Mouse (Mus musculus) ES-E14 (cell line): ENCODE measurements around the gene Angpt4. TPM values are rescaled to one million over a fixed set of nuclear protein-coding genes. Genes with fewer than 3 reads are reported as not detected.

Source experiments
- DNase-seq: peaks from one replicate; pipeline ENCODE4 v3.0.0-alpha.2; 2013; ENCODE audit warnings: low read depth, low spot score
- H3K27ac ChIP-seq: 2 replicates; pipeline ENCODE4 v1.5.1; 2012; ENCODE audit warnings: low read depth, mild to moderate bottlenecking, low read length, moderate library complexity, mixed read lengths; ENCODE audit not compliant: poor library complexity, insufficient read depth, severe bottlenecking
- H3K36me3 ChIP-seq: 2 replicates; pipeline ENCODE4 v1.6.1; 2012; ENCODE audit warnings: mild to moderate bottlenecking, low read length, moderate library complexity, mixed read lengths; ENCODE audit not compliant: control insufficient read depth, poor library complexity, insufficient read depth, severe bottlenecking
- H3K4me1 ChIP-seq, 2 experiments: fragments of 150-350 bp in 1 of 2; sonication (generic) in 1 of 2; 2 replicates each; pipeline ENCODE4 v1.6.1; 2012; ENCODE audit warnings: low read length in 2 of 2, mild to moderate bottlenecking in 1 of 2, mixed read lengths in 1 of 2; ENCODE audit not compliant: control insufficient read depth in 2 of 2, insufficient read depth in 2 of 2, poor library complexity in 1 of 2
- H3K4me3 ChIP-seq, 2 experiments: fragments of 150-350 bp in 1 of 2; sonication (generic) in 1 of 2; 2 replicates each; pipeline ENCODE4 v1.5.1; 2012; ENCODE audit warnings: low read length in 2 of 2, low read depth in 1 of 2, mild to moderate bottlenecking in 1 of 2, mixed read lengths in 1 of 2; ENCODE audit not compliant: insufficient read depth in 1 of 2, poor library complexity in 1 of 2, severe bottlenecking in 1 of 2
- H3K9ac ChIP-seq: 2 replicates; pipeline ENCODE4 v1.6.1; 2012; ENCODE audit warnings: low read depth, mild to moderate bottlenecking, low read length, mixed read lengths; ENCODE audit not compliant: poor library complexity, insufficient read depth, severe bottlenecking
- H3K9me3 ChIP-seq: fragments of 150-350 bp; sonication (generic); 2 replicates; pipeline ENCODE4 v1.6.1; 2012; ENCODE audit warnings: low read depth, mild to moderate bottlenecking, low read length; ENCODE audit not compliant: control insufficient read depth, insufficient read depth
- CHD2 ChIP-seq: IDR thresholded peaks from 2 replicates; pipeline ENCODE4 v1.6.1; 2014; ENCODE audit warnings: mild to moderate bottlenecking, low read depth, low read length, inconsistent platforms
- HCFC1 ChIP-seq: IDR thresholded peaks from 2 replicates; pipeline ENCODE4 v1.6.1; 2012; ENCODE audit warnings: low read length, inconsistent platforms, borderline replicate concordance; ENCODE audit not compliant: insufficient read depth
- MAFK ChIP-seq: IDR thresholded peaks from 2 replicates; pipeline ENCODE4 v1.6.1; 2014; ENCODE audit warnings: mild to moderate bottlenecking, low read depth, low read length, inconsistent platforms; ENCODE audit not compliant: insufficient read depth
- ZC3H11A ChIP-seq: IDR thresholded peaks from 2 replicates; pipeline ENCODE4 v1.6.1; 2012; ENCODE audit warnings: low read depth, mild to moderate bottlenecking, inconsistent platforms, low read length, borderline replicate concordance
- ZNF384 ChIP-seq: IDR thresholded peaks from 2 replicates; pipeline ENCODE4 v1.6.1; 2012; ENCODE audit warnings: low read depth, low read length, inconsistent platforms
- in situ Hi-C, 2 experiments: fragments of 600-800 bp; cut with MboI; formaldehyde crosslinking; loops; one replicate each; pipeline ENCODE4 v1.15.1; 2025; ENCODE audit warnings: low sequenced_read_pairs in 2 of 2, inconsistent platforms in 1 of 2; ENCODE audit not compliant: unreplicated experiment in 2 of 2
- total RNA-seq: library from RNA; depleted of rRNA; stranded (reverse); fragments of 300-350 nt; gene quantifications from 2 replicates; pipeline ENCODE4 v1.2.3, GENCODE M21; 2012

Angpt4 gene
- total RNA-seq, 1 experiment: 0.98 TPM

- in situ Hi-C loops: no loop called here
- H3K9ac ChIP-seq: no peak overlapping the region
- DNase-seq: no peak
- no peaks in the 10 kb centered on the region for H3K9me3 ChIP-seq
- no peaks in the 10 kb centered on the region for H3K36me3 ChIP-seq
- TF ChIP-seq CHD2: no peak
- TF ChIP-seq MAFK: no peak
- TF ChIP-seq ZNF384: no peak
- TF ChIP-seq HCFC1: no peak
- TF ChIP-seq ZC3H11A: no peak
- H3K4me1 ChIP-seq: no peaks in the 10 kb centered on the region
- no peak overlapping the region for H3K4me3 ChIP-seq
- H3K27ac ChIP-seq: no peak overlapping the region
Measured at GRCm38 (mm10) chr2:151900845-151901244, 10.2 kb upstream of the Angpt4 start.

- in situ Hi-C loops: no loop called here
- TF ChIP-seq CHD2: no peak
- TF ChIP-seq HCFC1: no peak
- no peak for TF ChIP-seq ZNF384
- no peak for TF ChIP-seq ZC3H11A
- no peak for TF ChIP-seq MAFK
- Histone ChIP-seq H3K36me3 (no peaks in the 10 kb centered on the region), H3K27ac (no peak overlapping the region), H3K9me3 (no peaks in the 10 kb centered on the region), H3K4me1 (no peaks in the 10 kb centered on the region), H3K9ac (no peak overlapping the region), H3K4me3 (no peak overlapping the region)
- no peak for DNase-seq
Measured at GRCm38 (mm10) chr2:151903267-151903666, 7.7 kb upstream of the Angpt4 start.

- no peak overlapping the region for H3K4me3 ChIP-seq
- H3K9me3 ChIP-seq: no peaks in the 10 kb centered on the region
- in situ Hi-C loops: no loop called here
- DNase-seq: no peak
- TF ChIP-seq CHD2: no peak
- TF ChIP-seq HCFC1: no peak
- no peak for TF ChIP-seq MAFK
- TF ChIP-seq ZC3H11A: no peak
- no peak for TF ChIP-seq ZNF384
- H3K27ac ChIP-seq: no peak overlapping the region
- no peaks in the 10 kb centered on the region for H3K4me1 ChIP-seq
- H3K36me3 ChIP-seq: no peaks in the 10 kb centered on the region
- no peak overlapping the region for H3K9ac ChIP-seq
Measured at GRCm38 (mm10) chr2:151903933-151904332, 7.1 kb upstream of the Angpt4 start.

- H3K9me3 ChIP-seq: no peaks in the 10 kb centered on the region
- in situ Hi-C loops: no loop called here
- H3K4me1 ChIP-seq: no peaks in the 10 kb centered on the region
- no peak for TF ChIP-seq CHD2
- no peak for TF ChIP-seq ZNF384
- no peak for TF ChIP-seq MAFK
- TF ChIP-seq HCFC1: no peak
- TF ChIP-seq ZC3H11A: no peak
- H3K9ac ChIP-seq: no peak overlapping the region
- H3K36me3 ChIP-seq: no peaks in the 10 kb centered on the region
- DNase-seq: no peak
- no peak overlapping the region for H3K27ac ChIP-seq
- no peak overlapping the region for H3K4me3 ChIP-seq
Measured at GRCm38 (mm10) chr2:151904636-151905035, 6.4 kb upstream of the Angpt4 start.

- DNase-seq: no peak
- TF ChIP-seq MAFK: no peak
- TF ChIP-seq CHD2: no peak
- no peak for TF ChIP-seq HCFC1
- no peak for TF ChIP-seq ZC3H11A
- TF ChIP-seq ZNF384: no peak
- H3K4me1 ChIP-seq: peaks cover 0 to 3% of the 10 kb centered on the region in 2 experiments; a peak in 1 of 4 replicates
- H3K4me3 ChIP-seq: no peak overlapping the region
- H3K9ac ChIP-seq: no peak overlapping the region
- in situ Hi-C loops: no loop called here
- no peaks in the 10 kb centered on the region for H3K36me3 ChIP-seq
- no peaks in the 10 kb centered on the region for H3K9me3 ChIP-seq
- H3K27ac ChIP-seq: no peak overlapping the region
Measured at GRCm38 (mm10) chr2:151907020-151907419, 4.0 kb upstream of the Angpt4 start.
